In genomic region chr3:62324708-62325107, GRCm38 (mm10) we compare ENCODE assay signal across 14 mouse cellular contexts.
"Had no signal": no experiment of that assay in that cellular context is flagged by ENCODE, and none has a peak within 500 bp of the region (broad histone marks: within the 10 kb centered on the region; RNA-seq: fewer than 3 reads in every experiment).

No protein-coding gene starts in this region.

- H3K9ac ChIP-seq: kidney, embryonic 15.5 days; limb, embryonic 13.5 days; liver, embryonic 14.5 days; midbrain, embryonic 12.5 days had no signal

- DNase-seq: kidney, adult 2 months; kidney, postnatal 14 days; left cerebral cortex, postnatal 4 days; lung, adult 2 months; lung, postnatal 36 days; right cerebral cortex, adult 18-20 months; right cerebral cortex, postnatal 25 days; thymus, postnatal 36 days had no signal

- H3K4me3 ChIP-seq: kidney, embryonic 15.5 days; limb, embryonic 13.5 days; midbrain, embryonic 12.5 days had no signal

- H3K9me3 ChIP-seq: kidney, embryonic 15.5 days; limb, embryonic 13.5 days; midbrain, embryonic 12.5 days had no signal

- H3K4me2 ChIP-seq: kidney, embryonic 15.5 days; limb, embryonic 13.5 days; midbrain, embryonic 12.5 days had no signal

- ATAC-seq: intestine, embryonic 16.5 days; lung, postnatal 0 days had no signal

- H3K27ac ChIP-seq: kidney, embryonic 15.5 days; limb, embryonic 13.5 days; liver, embryonic 14.5 days; midbrain, embryonic 12.5 days had no signal

- H3K4me1 ChIP-seq: kidney, embryonic 15.5 days; limb, embryonic 13.5 days; midbrain, embryonic 12.5 days had no signal

- H3K36me3 ChIP-seq: kidney, embryonic 15.5 days; limb, embryonic 13.5 days; midbrain, embryonic 12.5 days had no signal

- H3K27me3 ChIP-seq: kidney, embryonic 15.5 days; limb, embryonic 13.5 days; midbrain, embryonic 12.5 days had no signal
